Mouse (Mus musculus): ENCODE results near the gene Htt. TPM values are rescaled to one million over a fixed set of nuclear protein-coding genes. Genes with fewer than 3 reads are reported as not detected.
A peak's percentile ranks its signal among the peaks of the same experiment; 100 is the strongest.

Gene Htt
- total RNA-seq, 4 experiments from 2014 or later = 37.5 to 66.3 (median 47.0) TPM

- no peak for DNase-seq
Measured at GRCm38 (mm10) chr5:34896697-34897453, 135.3 kb downstream of the Htt start.

- DNase-seq = no peak
Measured at GRCm38 (mm10) chr5:34899787-34900469, 138.4 kb downstream of the Htt start.

DNA sequence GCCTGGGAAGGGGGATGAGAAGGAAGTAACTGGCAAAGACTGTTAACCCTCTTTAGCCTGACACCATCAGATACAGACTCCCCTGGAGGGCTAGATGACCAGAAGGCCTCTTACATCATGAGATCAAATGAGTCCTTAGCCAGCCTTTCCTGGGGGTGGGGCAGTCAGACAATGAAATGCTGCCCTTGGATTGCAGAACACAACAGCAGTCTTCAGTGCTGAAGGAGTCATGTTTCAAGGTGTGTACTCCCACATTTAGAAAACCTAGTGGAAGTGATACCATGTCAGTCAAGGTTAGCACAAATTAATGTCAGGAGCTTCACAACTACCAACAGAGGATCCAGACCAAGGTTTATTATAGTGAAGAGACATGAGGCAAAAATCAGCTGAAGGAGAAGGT, 140.8 kb downstream of the Htt start:
- DNase-seq = no peak

- no peak for DNase-seq
Measured at GRCm38 (mm10) chr5:34902811-34903385, 141.4 kb downstream of the Htt start.

- no peak for DNase-seq
Measured at GRCm38 (mm10) chr5:34904412-34904811, 142.9 kb downstream of the Htt start.

- DNase-seq = no peak
Measured at GRCm38 (mm10) chr5:34907230-34907629, 145.7 kb downstream of the Htt start.

DNA sequence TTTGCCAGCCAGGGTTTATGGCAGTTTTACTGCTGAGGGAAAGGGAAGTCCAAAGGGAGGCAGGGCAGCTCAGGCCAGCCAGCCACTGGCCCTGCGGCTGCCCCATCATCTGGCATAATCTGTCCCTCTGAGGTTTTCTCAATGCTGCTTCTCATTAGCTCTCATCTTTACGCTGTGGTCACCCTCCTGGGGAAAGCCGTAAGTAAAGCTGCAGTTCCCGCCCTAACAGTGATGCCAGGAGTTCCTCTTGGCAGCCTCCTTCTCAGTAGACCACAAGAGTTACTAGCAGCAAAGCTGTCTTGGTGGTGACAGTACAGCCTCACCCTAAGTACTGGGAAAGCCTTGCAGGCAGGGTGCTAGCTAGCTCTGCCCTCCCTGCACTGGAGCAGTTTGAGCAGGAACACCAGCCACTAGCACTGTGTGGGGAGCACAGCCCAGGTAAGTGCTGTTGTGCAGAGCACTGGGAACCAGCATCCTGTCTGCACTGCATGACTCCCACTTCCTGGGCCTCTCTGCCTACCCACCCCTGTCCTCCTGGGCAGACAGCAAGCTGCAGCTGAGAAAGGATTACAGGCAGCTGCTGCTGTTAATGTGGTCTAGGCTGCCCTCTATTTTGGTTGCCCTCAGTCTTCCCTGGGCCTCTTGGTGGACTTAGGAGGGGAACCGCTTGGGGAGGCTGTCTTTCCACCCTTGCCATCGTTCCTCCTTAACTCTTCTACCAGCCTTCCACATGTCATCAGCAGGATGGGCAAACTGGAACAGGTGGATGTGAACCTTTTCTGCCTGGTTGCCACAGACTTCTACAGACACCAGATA, 146.6 kb downstream of the Htt start, which contains the start of gene Msantd1:
TSS of gene Msantd1 (plus strand) at position 103 of the 816 bp plus-strand sequence.
- DNase-seq = no peak

GRCm38 (mm10) chr5:34908726-34909633, 147.4 kb downstream of the Htt start:
- DNase-seq = no peak

- no peak for DNase-seq
Measured at GRCm38 (mm10) chr5:34909634-34910503, 148.3 kb downstream of the Htt start.

GRCm38 (mm10) chr5:34910504-34910815, 148.9 kb downstream of the Htt start:
- no peak for DNase-seq

- DNase-seq = peak; percentile 49
Measured at GRCm38 (mm10) chr5:34915801-34916200, 154.3 kb downstream of the Htt start.

- no peak for DNase-seq
Measured at GRCm38 (mm10) chr5:34917234-34917655, 155.7 kb downstream of the Htt start.

- DNase-seq = no peak
Measured at GRCm38 (mm10) chr5:34918785-34919184, 157.2 kb downstream of the Htt start.

GRCm38 (mm10) chr5:34922531-34922930, 161.0 kb downstream of the Htt start:
- DNase-seq = no peak

DNA sequence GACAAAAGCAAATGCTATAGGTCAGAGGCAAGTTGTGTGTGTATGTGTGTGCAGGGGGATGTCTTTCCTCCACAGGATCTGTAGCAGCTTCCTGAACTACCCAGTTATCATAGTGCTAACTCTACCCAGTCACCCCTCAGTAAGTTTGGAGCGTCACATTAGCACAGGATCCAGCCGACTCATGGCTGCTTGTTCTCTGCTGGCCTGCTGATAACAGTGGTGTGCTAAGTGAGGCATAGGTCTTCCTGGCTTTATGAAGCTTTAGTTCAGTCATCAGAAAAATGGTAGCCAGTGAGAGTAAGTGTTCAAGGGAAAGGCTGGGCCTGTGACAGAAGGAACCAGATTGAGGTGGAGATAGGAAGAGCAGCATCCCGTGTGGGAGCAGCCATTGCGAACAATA, 162.4 kb downstream of the Htt start:
- DNase-seq = no peak

DNA sequence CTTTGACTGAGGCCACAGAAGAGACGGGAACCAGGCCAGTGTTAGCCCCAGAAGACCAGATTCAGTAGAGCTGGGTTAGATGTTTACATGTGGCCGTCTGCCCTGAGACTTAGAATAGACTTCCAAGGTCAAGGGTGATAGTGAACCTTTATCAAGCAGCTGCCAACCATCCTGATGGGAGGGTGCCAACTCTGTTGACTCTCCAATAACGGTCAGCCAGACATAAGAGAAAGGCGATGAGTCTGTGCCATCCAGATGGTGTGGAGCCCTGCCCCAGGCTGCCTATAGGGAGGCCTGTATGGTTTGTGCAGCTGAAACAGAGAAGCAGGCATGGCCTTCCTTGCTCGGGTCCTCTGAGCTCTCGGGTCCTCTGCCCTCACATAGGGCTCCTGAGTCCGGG, 163.0 kb downstream of the Htt start:
- DNase-seq = no peak

DNA sequence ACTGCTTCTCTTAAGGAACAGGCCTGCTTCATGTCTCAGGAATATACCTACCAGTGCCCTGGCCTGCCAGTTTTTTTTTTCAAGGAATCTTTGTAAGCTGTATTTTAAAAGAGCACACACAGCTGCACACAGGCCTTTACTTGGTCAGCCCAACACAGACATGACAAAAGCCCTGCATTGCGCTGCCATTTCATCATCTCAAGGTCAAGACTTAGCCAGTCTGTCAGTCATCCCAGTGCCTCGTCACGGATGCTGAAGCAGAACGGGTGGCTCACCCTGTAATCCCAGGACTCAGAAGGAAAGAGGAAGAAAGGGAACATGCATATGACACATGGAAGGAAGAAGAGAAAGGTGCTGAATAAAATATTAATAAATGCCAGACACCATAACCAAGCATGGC, 166.1 kb downstream of the Htt start:
- DNase-seq = no peak

DNA sequence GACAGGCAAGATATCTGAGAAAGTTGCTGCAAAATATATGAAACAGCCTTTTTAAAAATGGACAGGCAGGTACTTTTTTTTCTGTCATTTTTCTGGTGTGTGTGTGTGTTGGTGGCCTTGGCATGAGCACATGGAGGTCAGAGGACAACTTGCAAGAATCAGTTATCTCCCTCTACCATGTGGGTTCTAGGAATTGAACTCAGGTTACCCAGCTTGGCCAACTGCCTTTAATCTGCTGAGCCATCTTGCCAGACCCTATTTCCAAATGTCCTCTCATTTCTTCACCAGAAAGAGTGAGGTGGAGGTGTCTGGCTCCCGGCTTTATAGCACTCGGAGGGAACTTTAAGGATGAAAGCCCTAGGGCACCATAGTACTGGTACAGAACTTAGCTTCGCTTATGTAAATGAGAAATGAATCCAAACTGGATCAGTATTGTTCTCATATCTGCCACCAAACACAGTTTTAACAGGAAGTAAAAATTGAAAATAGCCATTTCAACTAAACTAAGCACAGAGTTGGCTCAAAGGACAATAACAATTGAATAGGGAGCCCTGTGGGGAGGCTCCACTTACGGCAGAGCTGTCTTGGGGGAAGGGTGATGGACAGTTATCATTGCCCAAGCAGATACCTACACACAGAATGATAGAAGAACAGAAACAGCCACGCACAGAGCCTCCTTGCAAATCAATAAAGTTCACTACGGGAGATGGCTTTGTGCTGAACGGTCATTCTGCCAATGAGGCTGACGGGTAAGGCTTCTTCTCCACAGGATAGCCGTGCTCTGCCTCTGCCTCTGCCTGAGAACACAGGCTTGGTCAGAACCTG, 168.8 kb downstream of the Htt start:
- DNase-seq = no peak

- no peak for DNase-seq
Measured at GRCm38 (mm10) chr5:34931091-34931490, 169.6 kb downstream of the Htt start.

All from adrenal gland, adult 8-10 months (tissue).